Mouse (Mus musculus) kidney, postnatal 10 days (tissue): ENCODE data around the gene Gtdc1.

ENCODE experiments used
- DNase-seq: peaks from one replicate; pipeline ENCODE4 v3.0.0; 2021; ENCODE audit warnings: mixed read lengths

The Gtdc1 gene

GRCm38 (mm10) chr2:44571156-44571555, 356.3 kb downstream of the Gtdc1 start:
- peak; percentile 41 for DNase-seq

GRCm38 (mm10) chr2:44569140-44569952, 358.1 kb downstream of the Gtdc1 start:
- no peak for DNase-seq

- DNase-seq, result no peak
These were observed 362.4 kb downstream of the Gtdc1 start for GRCm38 (mm10) chr2:44564776-44565692.

- no peak for DNase-seq
These were observed 365.7 kb downstream of the Gtdc1 start for GRCm38 (mm10) chr2:44561789-44562188.

- peak; percentile 42 for DNase-seq
These were observed 368.1 kb downstream of the Gtdc1 start for GRCm38 (mm10) chr2:44559242-44559944.

- DNase-seq, result peak; percentile 51
These were observed 369.7 kb downstream of the Gtdc1 start for GRCm38 (mm10) chr2:44557669-44558281.

GRCm38 (mm10) chr2:44556861-44557592, 370.4 kb downstream of the Gtdc1 start:
- DNase-seq, result peak; percentile 62

GRCm38 (mm10) chr2:44554716-44555115, 372.7 kb downstream of the Gtdc1 start:
- DNase-seq, result no peak

- DNase-seq, result peak; percentile 84
These were observed 378.1 kb downstream of the Gtdc1 start for GRCm38 (mm10) chr2:44549311-44549710.

- DNase-seq, result no peak
These were observed 384.7 kb downstream of the Gtdc1 start for GRCm38 (mm10) chr2:44542775-44543174.

GRCm38 (mm10) chr2:44541726-44542125, 385.7 kb downstream of the Gtdc1 start:
- peak; percentile 26 for DNase-seq

GRCm38 (mm10) chr2:44540881-44541280, 386.6 kb downstream of the Gtdc1 start:
- no peak for DNase-seq

GRCm38 (mm10) chr2:44539121-44539634, 388.3 kb downstream of the Gtdc1 start:
- no peak for DNase-seq

GRCm38 (mm10) chr2:44538135-44538534, 389.3 kb downstream of the Gtdc1 start:
- no peak for DNase-seq

- no peak for DNase-seq
These were observed 391.7 kb downstream of the Gtdc1 start for GRCm38 (mm10) chr2:44535760-44536159.

- no peak for DNase-seq
These were observed 392.3 kb downstream of the Gtdc1 start for GRCm38 (mm10) chr2:44535136-44535675.

GRCm38 (mm10) chr2:44526110-44527032, 401.1 kb downstream of the Gtdc1 start:
- DNase-seq, result peak; percentile 41

GRCm38 (mm10) chr2:44525187-44525919, 402.1 kb downstream of the Gtdc1 start:
- DNase-seq, result no peak

- DNase-seq, result no peak
These were observed 408.2 kb downstream of the Gtdc1 start for GRCm38 (mm10) chr2:44519236-44519635.
